Mouse (Mus musculus): ENCODE measurements around the gene Caln1.

DNA sequence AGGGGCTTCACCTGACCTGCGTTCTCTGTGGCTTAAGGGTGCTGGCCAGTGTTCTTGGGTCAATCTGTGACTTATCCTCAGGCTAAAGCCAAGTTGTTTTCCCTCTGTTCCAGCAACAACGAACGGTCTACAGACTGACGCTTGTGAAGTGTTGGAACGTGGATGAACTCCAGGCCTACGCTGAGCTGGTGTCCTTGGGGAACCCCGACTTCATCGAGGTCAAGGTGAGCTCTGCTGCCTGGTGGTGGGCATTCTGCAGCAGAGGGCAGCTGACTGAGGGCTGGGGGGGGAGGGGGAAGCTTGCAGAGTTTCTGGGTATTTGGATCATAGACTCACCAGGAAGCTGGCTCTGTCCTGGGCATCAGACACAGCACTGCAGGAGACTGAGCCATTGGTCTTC is 43.8 kb upstream of the Caln1 start:
- no peak for TF ChIP-seq CTCF (IDR thresholded peaks at IDR 0.05; ENCODE audit: low read depth, low read length)
- TF ChIP-seq POLR2A (IDR thresholded peaks at IDR 0.05; ENCODE audit: extremely low read depth, insufficient read depth, low read length) = no peak

All from liver, adult 2 months (tissue).